Mouse (Mus musculus) lung, adult 2 months (tissue): ENCODE measurements around the gene Espn.

ENCODE experiments used
- CTCF ChIP-seq: fragments of 200-500 bp; IDR thresholded peaks from 2 replicates; pipeline ENCODE4 v1.5.1; 2011; ENCODE audit warnings: mild to moderate bottlenecking, low read length, control low read depth; ENCODE audit not compliant: insufficient read depth
- POLR2A ChIP-seq: fragments of 200-500 bp; IDR thresholded peaks from 2 replicates; pipeline ENCODE4 v1.6.1; 2011; ENCODE audit warnings: low read depth, mild to moderate bottlenecking, control low read depth, low read length, borderline replicate concordance; ENCODE audit errors: extremely low read depth

DNA sequence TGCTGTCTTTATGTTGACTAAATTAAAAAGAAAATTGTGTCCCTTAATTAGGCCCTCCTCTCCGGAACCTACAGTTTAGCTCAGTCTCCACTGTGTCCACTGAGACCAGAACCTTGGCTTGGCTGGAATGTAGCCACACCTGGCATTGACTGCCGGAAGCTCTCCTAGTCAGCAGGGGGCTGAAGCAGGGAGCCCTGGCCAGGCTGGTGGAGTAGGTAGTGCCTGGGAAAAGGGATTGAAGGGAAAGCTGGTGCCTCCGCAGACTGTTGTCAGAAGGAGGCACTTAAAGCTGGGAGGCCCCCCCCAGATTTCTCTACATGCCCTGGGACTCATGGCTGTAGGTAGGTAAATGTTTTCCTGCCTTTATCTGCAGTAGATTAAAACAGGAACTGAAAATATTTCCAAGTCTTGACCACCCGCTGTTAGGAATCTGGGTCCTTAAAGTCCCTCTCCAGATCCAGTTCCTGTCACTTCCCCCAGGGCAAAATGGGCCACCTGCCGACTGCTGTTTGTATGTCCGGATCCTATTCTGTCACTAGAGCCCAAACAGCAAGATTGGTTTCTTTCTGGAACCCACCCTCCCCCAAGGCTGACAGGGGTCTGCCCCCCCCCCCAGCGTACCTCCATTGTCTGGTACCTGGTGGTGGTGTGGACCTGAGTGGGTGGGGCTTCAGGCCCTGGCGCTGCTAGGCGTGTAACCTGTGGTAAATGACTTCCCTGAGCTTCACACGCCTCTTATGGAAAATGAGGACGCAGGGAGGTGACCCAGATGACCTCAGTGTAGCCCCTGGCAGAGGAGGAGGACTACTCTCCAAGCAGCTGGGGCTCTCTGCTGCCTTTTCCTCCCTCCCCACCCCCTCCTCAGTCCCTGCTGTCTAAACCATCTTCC is 54.0 kb downstream of the Espn start:
- TF ChIP-seq POLR2A: no peak
- no peak for TF ChIP-seq CTCF
